Comparison of ENCODE assay signal across 8 mouse cellular contexts in genomic region chr7:139949893-139950282, GRCm38 (mm10). TPM values are rescaled to one million over a fixed set of nuclear protein-coding genes. Genes with fewer than 3 reads are reported as not detected.
DNase-seq lines count a peak whose midpoint lies in the region; ATAC-seq and TF ChIP-seq lines count a peak whose summit lies in the region.

No protein-coding gene starts in this region.

- H3K4me3 ChIP-seq in ES-Bruce4 (ENCODE audit: low read depth, low read length) = peak overlapping the region; percentile 71
- peak overlapping the region; percentile 81 for H3K4me3 ChIP-seq in gastrocnemius, adult 2 months
- peak overlapping the region; percentile 66 for H3K4me3 ChIP-seq in liver, postnatal 0 days (ENCODE audit: low read depth, low read length)
- H3K4me3 ChIP-seq in neural tube, embryonic 11.5 days (ENCODE audit: low read depth, low read length) = peak overlapping the region; percentile 38

- TF ChIP-seq CTCF in ES-Bruce4 (IDR thresholded peaks at IDR 0.05; ENCODE audit: low read depth, low read length) = peak; percentile 20
- TF ChIP-seq CTCF in gastrocnemius, adult 2 months (IDR thresholded peaks at IDR 0.05) = peak; percentile 51
- TF ChIP-seq CTCF in liver, postnatal 0 days (IDR thresholded peaks at IDR 0.05; ENCODE audit: low read depth) = peak; percentile 62

- H3K27me3 ChIP-seq in ES-Bruce4 (ENCODE audit: control insufficient read depth, insufficient read depth, low read length, poor library complexity, severe bottlenecking) = no peaks in the 10 kb centered on the region
- H3K27me3 ChIP-seq in liver, postnatal 0 days (ENCODE audit: insufficient read depth, low read length) = peaks cover 28% of the 10 kb centered on the region
- H3K27me3 ChIP-seq in neural tube, embryonic 11.5 days (ENCODE audit: control insufficient read depth, insufficient read depth, low read length) = peaks cover 30% of the 10 kb centered on the region

- peak; percentile 80 for ATAC-seq in liver, postnatal 0 days
- peak; percentile 81 for ATAC-seq in neural tube, embryonic 11.5 days (ENCODE audit: insufficient read depth, low FRiP score, low TSS enrichment)

- peak; percentile 96; the same call in 1 of the 2 replicates for TF ChIP-seq EP300 in ES-Bruce4 (IDR thresholded peaks at IDR 0.05; ENCODE audit: insufficient read depth, low read depth, low read length)
- no peak for TF ChIP-seq EP300 in liver, postnatal 0 days (IDR thresholded peaks at IDR 0.05; ENCODE audit: low read depth)

- H3K36me3 ChIP-seq in ES-Bruce4 (ENCODE audit: control insufficient read depth, insufficient read depth, low read length, poor library complexity, severe bottlenecking) = peaks cover 10% of the 10 kb centered on the region
- no peaks in the 10 kb centered on the region for H3K36me3 ChIP-seq in liver, postnatal 0 days (replicated peaks; ENCODE audit: insufficient read depth, low read length)
- no peaks in the 10 kb centered on the region for H3K36me3 ChIP-seq in neural tube, embryonic 11.5 days (ENCODE audit: control insufficient read depth, insufficient read depth, low read length)

- TF ChIP-seq POLR2A in ES-Bruce4 (IDR thresholded peaks at IDR 0.05; ENCODE audit: insufficient read depth, low read length) = no peak

- under 1% methylated on average over 15 of the region's 15 CpGs for WGBS in liver, postnatal 0 days (ENCODE audit: insufficient replicate concordance)
- under 1% methylated on average over 15 of the region's 15 CpGs for WGBS in neural tube, embryonic 11.5 days

- peak; percentile 73 for DNase-seq in adrenal gland, postnatal 10 days
- peak; percentile 50 for DNase-seq in gastrocnemius, adult 2 months
- DNase-seq in induced T-regulatory cell, adult 2 months (ENCODE audit: low read depth) = peak; percentile 84
- DNase-seq in liver, postnatal 0 days = peak; percentile 63
- peak; percentile 66 for DNase-seq in neural tube, embryonic 11.5 days (ENCODE audit: low spot score)
- DNase-seq in cerebellum, postnatal 14 days = no peak
- DNase-seq in left cerebral cortex, adult 9 months (ENCODE audit: low spot score in 2 of 2) = no peak

- peaks cover 5% of the 10 kb centered on the region for H3K4me1 ChIP-seq in ES-Bruce4 (ENCODE audit: control insufficient read depth, insufficient read depth, low read length)
- H3K4me1 ChIP-seq in liver, postnatal 0 days (ENCODE audit: insufficient read depth) = peaks cover 11% of the 10 kb centered on the region; the same call in 1 of the 2 replicates
- H3K4me1 ChIP-seq in neural tube, embryonic 11.5 days (ENCODE audit: control insufficient read depth, insufficient read depth, low read length) = no peaks in the 10 kb centered on the region; the same call in 1 of the 2 replicates

- H3K9me3 ChIP-seq in ES-Bruce4 (replicated peaks; ENCODE audit: control insufficient read depth, insufficient read depth, low read length, poor library complexity, severe bottlenecking) = no peaks in the 10 kb centered on the region
- H3K9me3 ChIP-seq in liver, postnatal 0 days (ENCODE audit: low read length) = no peaks in the 10 kb centered on the region
- no peaks in the 10 kb centered on the region for H3K9me3 ChIP-seq in neural tube, embryonic 11.5 days (ENCODE audit: control insufficient read depth, low read length)

- peak overlapping the region; percentile 81 for H3K9ac ChIP-seq in ES-Bruce4 (ENCODE audit: low read depth, poor library complexity, severe bottlenecking)
- H3K9ac ChIP-seq in liver, postnatal 0 days (replicated peaks) = peak overlapping the region; percentile 52
- peak overlapping the region; percentile 45; the same call in 1 of the 2 replicates for H3K9ac ChIP-seq in neural tube, embryonic 11.5 days (ENCODE audit: low read length)

- peak overlapping the region; percentile 93 for H3K4me2 ChIP-seq in liver, postnatal 0 days (ENCODE audit: low read depth, low read length)
- peak overlapping the region; percentile 67 for H3K4me2 ChIP-seq in neural tube, embryonic 11.5 days (ENCODE audit: low read depth)

- intact Hi-C loops in gastrocnemius, adult 2 months (cut with DNase I) = no loop called here

- peak overlapping the region; percentile 89 for H3K27ac ChIP-seq in ES-Bruce4 (ENCODE audit: insufficient read depth, low read length)
- peak overlapping the region; percentile 82 for H3K27ac ChIP-seq in gastrocnemius, adult 2 months
- 0 out of 2 replicates have a peak overlapping the region, but pooled peaks have one; percentile 37 for H3K27ac ChIP-seq in liver, postnatal 0 days (ENCODE audit: low read depth)
- H3K27ac ChIP-seq in neural tube, embryonic 11.5 days (ENCODE audit: low read depth, low read length) = no peak overlapping the region

RNA-seq across cellular contexts. Expression of gene Utf1, which starts 6.3 kb away (rescaled TPM):
- 244 and 276 TPM in 2 replicates for polyA plus RNA-seq in ES-Bruce4 (2011; ENCODE audit: insufficient read depth, insufficient read length, low read depth, missing spikeins)
- under 1 TPM in 1 of 2 experiments, not detected in 1; 0.24 TPM for total RNA-seq in adrenal gland, postnatal 10 days (2021)
- not detected for total RNA-seq in gastrocnemius, adult 2 months (2021)
- not detected in 2 replicates for polyA plus RNA-seq in liver, postnatal 0 days (2015; fragmentation: Nextera tagmentation; extraction: Ambion mirVana)
- polyA plus RNA-seq in neural tube, embryonic 11.5 days (2014; fragmentation: Nextera tagmentation; extraction: Ambion mirVana) = not detected in 2 replicates

RNA-seq across cellular contexts. Expression of gene 6430531B16Rik, which starts 28.7 kb away (rescaled TPM):
- 3.6 and 3.9 TPM in 2 replicates for polyA plus RNA-seq in ES-Bruce4 (2011; ENCODE audit: insufficient read depth, insufficient read length, low read depth, missing spikeins)
- total RNA-seq in adrenal gland, postnatal 10 days (2021) = under 1 TPM in 1 of 2 experiments, not detected in 1; 0.39 TPM
- not detected for total RNA-seq in gastrocnemius, adult 2 months (2021)
- not detected in 2 replicates for polyA plus RNA-seq in liver, postnatal 0 days (2015; fragmentation: Nextera tagmentation; extraction: Ambion mirVana)
- 0.51 TPM in 1 of 2 replicates, not detected in the other for polyA plus RNA-seq in neural tube, embryonic 11.5 days (2014; fragmentation: Nextera tagmentation; extraction: Ambion mirVana)

RNA-seq across cellular contexts. Expression of gene Adam8, which starts 42.5 kb away (rescaled TPM):
- 9.2 and 10.6 TPM in 2 replicates for polyA plus RNA-seq in ES-Bruce4 (2011; ENCODE audit: insufficient read depth, insufficient read length, low read depth, missing spikeins)
- total RNA-seq in adrenal gland, postnatal 10 days (2021) = 1 to 10 TPM; 1.9 to 2.9 TPM
- under 1 TPM; 0.39 to 0.43 TPM for total RNA-seq in gastrocnemius, adult 2 months (2021)
- polyA plus RNA-seq in liver, postnatal 0 days (2015; fragmentation: Nextera tagmentation; extraction: Ambion mirVana) = 1.2 and 1.8 TPM in 2 replicates
- 2.0 and 3.0 TPM in 2 replicates for polyA plus RNA-seq in neural tube, embryonic 11.5 days (2014; fragmentation: Nextera tagmentation; extraction: Ambion mirVana)

RNA-seq across cellular contexts. Expression of gene Kndc1, which starts 55.4 kb away (rescaled TPM):
- polyA plus RNA-seq in ES-Bruce4 (2011; ENCODE audit: insufficient read depth, insufficient read length, low read depth, missing spikeins) = 5.4 and 5.6 TPM in 2 replicates
- under 1 TPM; 0.42 to 0.55 TPM for total RNA-seq in adrenal gland, postnatal 10 days (2021)
- total RNA-seq in gastrocnemius, adult 2 months (2021) = not detected
- not detected in 2 replicates for polyA plus RNA-seq in liver, postnatal 0 days (2015; fragmentation: Nextera tagmentation; extraction: Ambion mirVana)
- 1.2 TPM in 2 replicates for polyA plus RNA-seq in neural tube, embryonic 11.5 days (2014; fragmentation: Nextera tagmentation; extraction: Ambion mirVana)

Comparison
In these comparisons a context has a peak if more than half of its experiments do, and no peak if none do; other contexts are left out.
1. DNase-seq: peak in adrenal gland, postnatal 10 days (single experiment), gastrocnemius, adult 2 months (single experiment), induced T-regulatory cell, adult 2 months (single experiment), liver, postnatal 0 days (single experiment) and neural tube, embryonic 11.5 days (single experiment); none in cerebellum, postnatal 14 days (0 of 2) and left cerebral cortex, adult 9 months (0 of 2).
2. RNA of gene Utf1, which starts 6.3 kb away (polyA plus RNA-seq): 244 to 276 TPM in ES-Bruce4; not detected in liver, postnatal 0 days and not detected in neural tube, embryonic 11.5 days; every median in the first group is over 100 times any median in the second.
3. Peak in every context shown above with its lines, with median percentiles within 50 percentile points of each other: H3K4me3 ChIP-seq, H3K9ac ChIP-seq and CTCF ChIP-seq.